Mouse (Mus musculus): ENCODE results near the gene Tifa. TPM values are rescaled to one million over a fixed set of nuclear protein-coding genes. Genes with fewer than 3 reads are reported as not detected.

Gene Tifa
- 1.6 and 1.9 TPM in 2 replicates for polyA plus RNA-seq (2016; fragmentation: Nextera tagmentation; extraction: Ambion mirVana)

DNA sequence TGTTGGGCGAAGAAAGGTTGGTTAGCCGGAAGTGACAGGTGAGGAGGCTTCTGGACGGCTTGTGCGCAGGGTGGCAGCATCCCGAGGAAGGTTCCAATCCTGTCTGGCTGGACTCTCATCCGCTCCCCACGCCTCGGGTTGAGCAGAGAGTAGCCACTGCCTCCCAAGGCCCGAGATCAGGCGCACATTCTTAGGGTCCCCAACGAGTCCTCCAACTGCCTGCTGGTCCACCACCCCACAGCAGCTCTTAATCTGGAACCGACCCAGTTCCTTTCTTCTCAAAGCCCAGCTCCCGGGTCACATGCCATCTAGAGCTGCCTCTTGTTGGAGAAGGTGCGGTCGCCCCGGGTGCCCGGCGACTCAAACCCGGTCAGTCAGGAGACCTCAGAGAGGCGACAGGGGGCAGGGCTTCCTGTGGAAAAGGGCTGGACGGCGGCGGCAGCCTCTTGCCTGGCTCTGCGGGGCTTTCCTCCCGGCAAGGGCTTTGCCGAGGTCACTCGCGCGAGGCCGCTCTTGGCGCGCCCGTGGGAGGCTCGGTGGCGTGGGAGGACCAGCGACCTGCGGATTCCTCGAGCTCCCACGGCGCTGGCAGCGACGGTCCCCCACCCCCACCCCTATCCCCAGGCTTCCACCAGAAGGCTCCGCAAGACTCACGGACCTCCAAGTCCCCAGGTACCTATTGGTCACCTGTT, at the start of gene Tifa:
Gene Tifa (plus strand): TSS at position 306 of the 692 bp plus-strand sequence.
- Histone ChIP-seq H3K27me3 (replicated peaks; ENCODE audit: low read depth, poor library complexity, severe bottlenecking) (peaks cover 71% of the 10 kb centered on the region), H3K9me3 (no peaks in the 10 kb centered on the region), H3K4me3 (peak within 1 kb of the TSS; percentile 73), H3K4me1 (peaks cover 24% of the 10 kb centered on the region), H3K36me3 (replicated peaks) (no peaks in the 10 kb centered on the region), H3K27ac (replicated peaks) (peak within 1 kb of the TSS; percentile 75)
- under 1% methylated on average over 44 of the region's 44 CpGs for WGBS
- DNase-seq (ENCODE audit: low spot score), result peak; percentile 70

DNA sequence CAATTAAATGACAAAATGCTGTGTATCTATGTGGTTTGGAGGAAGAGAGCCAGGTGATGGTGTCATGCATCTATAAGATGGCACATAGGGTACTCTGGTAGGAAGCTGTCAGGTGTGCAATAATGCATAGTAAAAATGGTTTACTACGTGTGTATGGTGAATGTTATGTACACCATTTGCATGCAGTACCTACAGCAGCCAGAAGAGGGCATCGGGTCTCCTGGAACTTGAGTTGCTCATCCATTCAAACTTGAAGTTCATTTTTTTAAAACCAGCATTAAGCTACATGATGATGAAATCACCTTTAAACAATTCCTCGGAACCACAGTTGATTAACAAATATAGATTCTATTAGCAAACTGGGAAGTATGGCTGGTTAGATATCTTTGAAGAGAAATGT, 48.1 kb upstream of the Tifa start:
- peaks cover 16% of the 10 kb centered on the region for H3K4me1 ChIP-seq
- peaks cover 4% of the 10 kb centered on the region; the same call in 1 of the 2 replicates for H3K9me3 ChIP-seq
- no peak overlapping the region for H3K4me3 ChIP-seq
- peaks cover 34% of the 10 kb centered on the region for H3K27me3 ChIP-seq (replicated peaks; ENCODE audit: low read depth, poor library complexity, severe bottlenecking)
- 94% methylated on average over 3 of the region's 3 CpGs for WGBS
- H3K27ac ChIP-seq (replicated peaks), result no peak overlapping the region
- H3K36me3 ChIP-seq (replicated peaks), result no peaks in the 10 kb centered on the region
- no peak for DNase-seq (ENCODE audit: low spot score)

DNA sequence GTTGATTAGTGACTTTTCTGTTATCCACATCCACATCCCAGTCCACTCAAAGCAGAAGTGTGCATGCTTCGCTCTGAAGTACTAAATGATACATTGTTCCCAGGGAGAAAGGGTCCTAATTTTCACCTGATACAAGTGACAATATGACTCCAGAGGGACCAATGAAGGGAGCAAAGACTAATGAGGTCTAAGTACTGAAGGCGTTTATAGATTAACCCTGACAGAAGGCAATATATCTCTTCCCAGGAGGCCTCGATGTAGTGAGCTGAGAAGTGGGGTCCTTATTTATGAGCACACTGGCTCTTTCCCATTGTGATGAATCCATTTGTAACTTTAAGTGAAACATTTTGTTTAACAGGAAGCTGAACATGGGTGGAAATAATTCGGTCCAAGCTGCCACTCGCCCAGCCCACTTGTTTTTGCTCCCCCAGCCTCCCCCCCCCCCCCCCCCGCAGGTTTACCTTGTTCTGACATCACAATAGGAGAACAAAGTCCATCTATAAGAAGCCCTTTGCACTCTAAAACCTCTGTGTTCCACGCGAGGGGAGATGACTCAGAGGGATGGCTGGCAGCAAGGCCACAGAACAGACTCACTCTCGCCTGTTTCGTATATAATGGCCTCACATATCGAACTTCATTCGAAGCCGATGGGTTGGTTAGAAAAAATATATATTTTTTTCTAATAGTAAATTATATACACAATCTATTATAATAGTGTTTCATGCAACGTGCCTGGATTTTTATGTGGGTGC, 45.8 kb upstream of the Tifa start:
- Histone ChIP-seq H3K4me3 (no peak overlapping the region), H3K27ac (replicated peaks) (no peak overlapping the region), H3K27me3 (replicated peaks; ENCODE audit: low read depth, poor library complexity, severe bottlenecking) (peaks cover 57% of the 10 kb centered on the region), H3K9me3 (peaks cover 4% of the 10 kb centered on the region; the same call in 1 of the 2 replicates), H3K36me3 (replicated peaks) (no peaks in the 10 kb centered on the region), H3K4me1 (peaks cover 27% of the 10 kb centered on the region)
- no peak for DNase-seq (ENCODE audit: low spot score)
- 77% methylated on average over 14 of the region's 14 CpGs for WGBS

DNA sequence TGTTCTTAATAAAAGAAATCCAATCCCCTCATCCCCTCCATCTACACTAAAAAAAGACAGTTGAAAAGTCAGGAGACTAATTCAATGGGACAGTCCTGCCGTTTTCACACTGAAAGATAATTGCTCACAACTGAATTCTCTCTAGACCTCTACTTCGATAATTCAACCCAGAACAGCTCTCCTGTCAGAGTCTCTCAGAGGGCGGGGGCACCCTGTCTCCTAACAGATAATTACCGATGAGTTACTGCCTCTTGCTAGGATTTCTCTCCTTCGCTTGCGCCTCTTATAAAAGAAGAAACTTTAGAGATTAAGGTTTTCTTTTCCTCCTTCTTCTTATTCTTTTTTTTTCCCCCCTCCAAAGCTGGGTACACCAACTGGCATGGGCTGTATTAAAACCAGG, 44.1 kb upstream of the Tifa start:
- H3K36me3 ChIP-seq (replicated peaks), result no peaks in the 10 kb centered on the region
- no peak overlapping the region for H3K27ac ChIP-seq (replicated peaks)
- peaks cover 43% of the 10 kb centered on the region for H3K4me1 ChIP-seq
- H3K9me3 ChIP-seq, result peaks cover 4% of the 10 kb centered on the region; the same call in 1 of the 2 replicates
- WGBS, result 26% methylated on average over 6 of the region's 6 CpGs
- peaks cover 74% of the 10 kb centered on the region for H3K27me3 ChIP-seq (replicated peaks; ENCODE audit: low read depth, poor library complexity, severe bottlenecking)
- H3K4me3 ChIP-seq, result 0 out of 2 replicates have a peak overlapping the region, but pooled peaks have one; percentile 13
- peak; percentile 26 for DNase-seq (ENCODE audit: low spot score)

DNA sequence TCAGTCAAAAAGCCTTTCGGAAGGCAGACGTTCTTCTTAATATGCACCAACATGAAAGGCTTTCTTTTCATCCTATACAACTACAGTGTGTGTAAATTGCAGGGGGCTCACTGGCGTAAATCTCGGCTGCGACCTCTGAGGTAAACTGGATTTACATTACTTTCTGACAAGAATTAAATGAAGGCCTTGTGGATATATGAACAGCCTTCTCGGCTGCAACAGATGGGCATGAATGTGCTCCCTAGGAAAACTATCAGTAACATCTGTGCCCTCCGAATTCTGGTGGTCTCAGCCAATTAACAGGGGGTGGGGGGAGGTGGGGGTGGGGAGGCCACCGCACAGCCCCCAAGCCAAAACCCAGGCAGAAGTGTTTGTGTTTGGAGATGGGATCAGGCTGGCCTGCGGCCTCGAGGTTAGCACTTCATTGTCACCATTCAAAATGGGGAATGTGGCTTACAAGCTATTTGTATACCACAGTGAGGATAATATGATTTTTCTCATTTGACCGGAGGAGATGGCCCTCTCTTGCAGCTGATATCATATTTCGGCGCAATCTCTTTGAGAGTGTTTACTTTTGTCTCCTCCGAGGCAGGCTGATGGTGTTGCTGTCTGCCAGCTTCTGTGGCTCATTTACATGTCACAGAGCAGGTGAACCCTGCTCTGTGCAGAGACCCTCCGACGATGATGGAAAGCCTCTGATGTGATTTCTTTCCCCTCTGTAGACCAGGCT, 43.5 kb upstream of the Tifa start:
- Histone ChIP-seq H3K27me3 (replicated peaks; ENCODE audit: low read depth, poor library complexity, severe bottlenecking) (peaks cover 80% of the 10 kb centered on the region), H3K27ac (replicated peaks) (no peak overlapping the region), H3K36me3 (replicated peaks) (no peaks in the 10 kb centered on the region), H3K9me3 (peaks cover 4% of the 10 kb centered on the region; the same call in 1 of the 2 replicates), H3K4me1 (peaks cover 43% of the 10 kb centered on the region), H3K4me3 (0 out of 2 replicates have a peak overlapping the region, but pooled peaks have one; percentile 13)
- peak; percentile 34 for DNase-seq (ENCODE audit: low spot score)
- WGBS, result 11% methylated on average over 16 of the region's 16 CpGs

DNA sequence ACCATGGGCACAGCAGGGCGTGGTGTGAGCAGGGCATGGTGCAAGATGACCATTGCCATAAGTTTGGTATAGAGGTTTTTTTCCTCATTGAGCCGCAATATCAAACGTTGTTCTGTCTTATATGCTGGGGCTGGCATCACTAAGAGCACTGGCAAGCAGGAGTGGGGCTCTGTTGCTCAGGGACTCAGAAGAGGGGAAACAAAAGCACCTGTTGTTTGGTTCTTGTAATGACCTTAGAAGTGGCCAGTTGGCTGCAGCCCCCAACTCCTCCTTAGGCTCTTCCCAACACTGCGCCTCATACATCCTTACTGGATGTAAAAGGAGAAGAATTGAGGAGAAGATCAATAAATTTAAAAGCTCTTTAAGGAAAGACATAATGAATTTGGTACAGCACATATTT, 41.0 kb upstream of the Tifa start:
- Histone ChIP-seq H3K9me3 (no peaks in the 10 kb centered on the region), H3K4me3 (no peak overlapping the region), H3K4me1 (peaks cover 43% of the 10 kb centered on the region), H3K36me3 (replicated peaks) (no peaks in the 10 kb centered on the region), H3K27ac (replicated peaks) (no peak overlapping the region), H3K27me3 (replicated peaks; ENCODE audit: low read depth, poor library complexity, severe bottlenecking) (peaks cover 98% of the 10 kb centered on the region)
- no peak for DNase-seq (ENCODE audit: low spot score)
- WGBS, result 48% methylated on average over 4 of the region's 4 CpGs

DNA sequence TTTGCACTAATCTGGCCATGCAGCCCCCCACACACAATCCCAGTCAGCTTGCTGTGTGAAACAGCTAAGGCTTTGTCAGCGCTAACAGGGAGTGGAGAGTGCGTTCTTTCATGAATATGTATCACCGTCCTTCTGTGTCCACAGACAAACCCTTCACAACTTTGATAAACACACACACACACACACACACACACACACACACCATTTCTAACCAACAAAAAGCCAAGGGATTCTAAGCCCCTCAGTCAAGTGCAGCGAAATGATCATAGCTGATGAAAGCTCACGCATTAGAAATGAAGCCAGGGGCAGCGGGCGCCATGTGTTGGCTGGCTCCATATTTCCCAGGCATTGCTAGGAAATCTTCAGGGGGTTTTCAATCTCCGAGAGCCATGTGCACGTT, 40.3 kb upstream of the Tifa start:
- H3K36me3 ChIP-seq (replicated peaks), result no peaks in the 10 kb centered on the region
- peak overlapping the region; percentile 44 for H3K4me3 ChIP-seq
- peaks cover 43% of the 10 kb centered on the region for H3K4me1 ChIP-seq
- WGBS, result 13% methylated on average over 9 of the region's 9 CpGs
- no peaks in the 10 kb centered on the region for H3K9me3 ChIP-seq
- peak; percentile 35 for DNase-seq (ENCODE audit: low spot score)
- H3K27ac ChIP-seq (replicated peaks), result peak overlapping the region; percentile 51
- peaks cover 98% of the 10 kb centered on the region for H3K27me3 ChIP-seq (replicated peaks; ENCODE audit: low read depth, poor library complexity, severe bottlenecking)

DNA sequence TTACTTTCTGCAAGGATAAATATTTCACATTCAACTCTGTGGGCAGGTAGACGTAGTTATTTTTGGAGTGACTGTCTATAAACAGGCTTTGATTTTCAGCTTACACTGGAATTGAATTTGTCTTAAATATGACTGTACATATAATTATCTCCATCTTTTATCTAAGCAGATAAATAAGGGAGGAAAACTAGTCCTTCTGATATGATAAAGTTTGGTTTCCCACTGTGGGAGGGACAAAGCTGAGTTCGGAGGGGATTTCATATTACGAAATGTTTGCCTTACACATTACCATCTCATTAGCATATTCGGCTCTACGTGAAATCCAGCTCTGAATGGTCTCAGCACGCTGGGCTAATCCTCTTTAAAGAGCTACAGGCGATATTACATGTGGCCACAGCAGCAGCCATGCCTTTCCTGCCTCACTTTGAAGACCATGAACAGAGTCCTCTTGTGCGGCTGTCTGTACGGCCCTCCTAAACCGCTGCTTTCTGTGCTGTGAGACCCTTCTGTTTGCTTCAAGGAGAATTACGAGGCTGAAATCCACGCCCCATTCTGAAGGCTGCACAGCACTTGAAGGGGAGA, 39.5 kb upstream of the Tifa start:
- H3K4me1 ChIP-seq, result peaks cover 41% of the 10 kb centered on the region
- DNase-seq (ENCODE audit: low spot score), result peak; percentile 38
- peaks cover 98% of the 10 kb centered on the region for H3K27me3 ChIP-seq (replicated peaks; ENCODE audit: low read depth, poor library complexity, severe bottlenecking)
- peak overlapping the region; percentile 44 for H3K4me3 ChIP-seq
- 7% methylated on average over 12 of the region's 12 CpGs for WGBS
- no peak overlapping the region for H3K27ac ChIP-seq (replicated peaks)
- no peaks in the 10 kb centered on the region for H3K36me3 ChIP-seq (replicated peaks)
- H3K9me3 ChIP-seq, result no peaks in the 10 kb centered on the region

DNA sequence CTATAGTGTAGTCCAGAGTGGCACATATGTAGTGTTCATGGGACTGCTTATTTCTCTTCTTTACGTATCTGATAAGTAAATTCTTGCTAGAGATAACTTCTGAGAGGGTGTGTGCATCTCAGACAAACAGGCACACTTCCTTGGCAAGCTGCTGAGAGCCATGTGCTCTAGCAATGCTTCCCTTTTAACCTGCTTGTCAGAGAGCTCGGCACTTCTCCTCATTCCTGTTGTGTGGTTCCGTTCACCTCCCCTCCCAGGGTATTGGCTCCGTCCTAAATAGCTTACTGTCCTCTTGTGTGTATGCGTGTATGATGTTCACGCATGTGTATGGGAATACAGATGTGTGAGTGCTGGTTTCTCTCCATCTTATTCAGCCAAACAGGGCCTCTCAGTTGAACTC, 33.1 kb upstream of the Tifa start:
- H3K4me3 ChIP-seq, result no peak overlapping the region
- H3K9me3 ChIP-seq, result no peaks in the 10 kb centered on the region
- DNase-seq (ENCODE audit: low spot score), result no peak
- H3K27ac ChIP-seq (replicated peaks), result no peak overlapping the region
- 0 out of 2 replicates have a peak, but pooled peaks cover 3% of the 10 kb centered on the region for H3K4me1 ChIP-seq
- peaks cover 96% of the 10 kb centered on the region for H3K27me3 ChIP-seq (replicated peaks; ENCODE audit: low read depth, poor library complexity, severe bottlenecking)
- WGBS, result 86% methylated on average over 6 of the region's 6 CpGs
- H3K36me3 ChIP-seq (replicated peaks), result no peaks in the 10 kb centered on the region

DNA sequence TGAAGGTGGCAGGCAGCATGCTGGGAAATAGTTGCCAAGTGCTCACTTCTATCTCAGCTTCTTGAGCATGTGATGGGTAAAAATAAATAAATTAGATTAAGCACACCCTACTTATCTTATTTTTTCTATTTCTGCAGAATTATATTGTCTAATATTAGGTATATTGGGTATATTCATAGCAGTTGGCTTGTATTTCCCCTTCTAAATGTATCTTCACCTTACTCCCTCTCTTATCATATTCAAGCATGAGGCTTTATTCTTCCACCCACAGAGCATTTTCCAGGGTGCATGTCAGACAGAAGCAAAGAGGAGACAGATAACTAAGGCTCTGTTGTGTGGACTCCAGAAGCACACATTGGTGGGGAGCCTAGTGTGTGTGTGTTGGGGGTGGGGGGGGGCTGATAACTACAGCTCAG, 31.7 kb upstream of the Tifa start:
- no peak for DNase-seq (ENCODE audit: low spot score)
- Histone ChIP-seq H3K27ac (replicated peaks) (no peak overlapping the region), H3K9me3 (no peaks in the 10 kb centered on the region), H3K4me3 (no peak overlapping the region), H3K27me3 (replicated peaks; ENCODE audit: low read depth, poor library complexity, severe bottlenecking) (peaks cover 97% of the 10 kb centered on the region), H3K4me1 (0 out of 2 replicates have a peak, but pooled peaks cover 3% of the 10 kb centered on the region), H3K36me3 (replicated peaks) (no peaks in the 10 kb centered on the region)

DNA sequence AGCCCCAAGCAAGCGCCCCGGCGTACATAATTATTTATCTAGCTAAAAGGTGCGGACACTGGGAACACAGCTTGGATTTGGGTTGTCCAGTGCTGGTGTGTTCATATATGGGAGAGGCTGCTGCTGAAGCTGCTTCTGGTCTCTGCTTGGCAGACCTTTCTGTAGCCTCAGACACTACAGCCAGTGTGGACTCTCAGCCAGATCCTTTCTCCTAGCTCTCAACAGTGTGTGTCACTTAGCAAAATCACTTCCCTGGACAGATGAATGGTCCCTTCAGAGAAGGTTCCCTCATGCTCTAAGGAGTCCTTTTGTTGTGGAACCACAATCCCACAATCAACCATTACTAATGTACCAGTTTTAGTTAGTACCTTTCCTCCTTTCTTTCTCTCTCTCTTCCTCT, 30.8 kb upstream of the Tifa start:
- WGBS, result 63% methylated on average over 4 of the region's 4 CpGs
- Histone ChIP-seq H3K9me3 (no peaks in the 10 kb centered on the region), H3K36me3 (replicated peaks) (no peaks in the 10 kb centered on the region), H3K27ac (replicated peaks) (no peak overlapping the region), H3K4me1 (0 out of 2 replicates have a peak, but pooled peaks cover 3% of the 10 kb centered on the region), H3K4me3 (no peak overlapping the region), H3K27me3 (replicated peaks; ENCODE audit: low read depth, poor library complexity, severe bottlenecking) (peaks cover 92% of the 10 kb centered on the region)
- DNase-seq (ENCODE audit: low spot score), result no peak

DNA sequence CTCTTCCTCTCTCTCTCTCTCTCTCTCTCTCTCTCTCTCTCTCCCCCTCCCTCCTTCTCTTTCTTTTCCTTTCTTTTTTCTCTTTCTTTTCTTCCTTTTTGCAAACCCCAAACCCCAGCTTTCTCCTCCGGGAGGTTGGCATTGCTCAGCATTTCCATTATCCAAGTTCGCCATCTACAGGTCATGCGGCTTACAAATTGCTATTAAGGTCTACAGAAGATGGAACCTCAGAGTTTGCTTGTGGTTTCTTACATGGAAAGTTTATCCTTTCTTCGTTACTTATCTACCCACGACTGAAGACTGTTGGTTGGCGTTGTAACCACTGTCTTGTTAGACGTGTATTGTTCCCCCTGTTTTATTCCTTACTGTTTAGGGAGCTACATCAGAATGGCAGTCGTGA, 30.4 kb upstream of the Tifa start:
- Histone ChIP-seq H3K27ac (replicated peaks) (no peak overlapping the region), H3K36me3 (replicated peaks) (no peaks in the 10 kb centered on the region), H3K4me3 (no peak overlapping the region), H3K27me3 (replicated peaks; ENCODE audit: low read depth, poor library complexity, severe bottlenecking) (peaks cover 90% of the 10 kb centered on the region), H3K9me3 (no peaks in the 10 kb centered on the region), H3K4me1 (0 out of 2 replicates have a peak, but pooled peaks cover 3% of the 10 kb centered on the region)
- 21% methylated on average over 8 of the region's 8 CpGs for WGBS
- DNase-seq (ENCODE audit: low spot score), result peak; percentile 31

Data from embryonic facial prominence, embryonic 10.5 days (tissue).